Mouse (Mus musculus) E14TG2a.4 (cell line): ENCODE measurements at regions not wholly inside any gene's neighbourhood (a gene's known extent, or its start where the extent isn't known, plus 50 kb on each side); places are given as distances from the start of the nearest gene placed in this dataset.
"Not testable (repeated sequence)": the region's sequence is repeated elsewhere in the genome, so short reads cannot be mapped to it uniquely, and the experiment has no call there.

ENCODE experiments used
- CTCF ChIP-seq: conservative IDR thresholded peaks from 2 replicates; pipeline ENCODE4 v1.5.1; 2014; ENCODE audit warnings: low read length
- NANOG ChIP-seq: IDR thresholded peaks from 2 replicates; pipeline ENCODE4 v1.6.1; 2014; ENCODE audit warnings: borderline replicate concordance, low read length, mixed read lengths
- POU5F1 ChIP-seq: IDR thresholded peaks from 2 replicates; pipeline ENCODE4 v1.6.1; 2014; ENCODE audit warnings: low read length, borderline replicate concordance

- TF ChIP-seq CTCF, NANOG, POU5F1: not testable (repeated sequence)
These were observed 156.0 kb upstream of the Creb1 start for GRCm38 (mm10) chr1:64376426-64376825.
